Mouse (Mus musculus) frontal cortex, postnatal 10 days (tissue): ENCODE results near the gene Ubl4a.
"Not testable (repeated sequence)": the region's sequence is repeated elsewhere in the genome, so short reads cannot be mapped to it uniquely, and the experiment has no call there.

Experiments
- DNase-seq, 2 experiments: peaks; one replicate each; pipeline ENCODE4 v3.0.0; 2022; ENCODE audit warnings: low spot score in 2 of 2, mixed read lengths in 1 of 2

Ubl4a gene

GRCm38 (mm10) chrX:74372888-74373549, at the start of gene Ubl4a, which contains the start of gene Slc10a3:
Gene Ubl4a, minus strand, starts transcription at chrX:74373218.
Gene Slc10a3, minus strand, starts transcription at chrX:74373349.
- peak; percentile 74 to 79 for DNase-seq

GRCm38 (mm10) chrX:74413377-74413776, 40.4 kb upstream of the Ubl4a start:
- DNase-seq, result peak; percentile 40 to 60

GRCm38 (mm10) chrX:74408340-74408739, 35.3 kb upstream of the Ubl4a start:
- no peak for DNase-seq

GRCm38 (mm10) chrX:74400136-74400535, 27.1 kb upstream of the Ubl4a start:
- no peak for DNase-seq

GRCm38 (mm10) chrX:74392535-74393443, 19.8 kb upstream of the Ubl4a start, which contains the start of the genes Fam3a and Ikbkg:
Gene Fam3a, minus strand, starts transcription at chrX:74393272.
Gene Ikbkg, plus strand, starts transcription at chrX:74393290.
- DNase-seq, result peak; percentile 75 to 81

- no peak for DNase-seq
These were observed 15.1 kb upstream of the Ubl4a start for GRCm38 (mm10) chrX:74388153-74388552.

- DNase-seq, result no peak
These were observed 11.4 kb upstream of the Ubl4a start for GRCm38 (mm10) chrX:74384451-74384850.

GRCm38 (mm10) chrX:74368209-74368909, 4.7 kb downstream of the Ubl4a start:
- peak; percentile 21 to 51 for DNase-seq

- no peak for DNase-seq
These were observed 5.5 kb downstream of the Ubl4a start for GRCm38 (mm10) chrX:74367512-74367911.

GRCm38 (mm10) chrX:74359171-74359570, 13.8 kb downstream of the Ubl4a start:
- no peak for DNase-seq

- DNase-seq, result not testable (repeated sequence)
These were observed 15.9 kb downstream of the Ubl4a start for GRCm38 (mm10) chrX:74357069-74357468.

- peak; percentile 65 to 78 for DNase-seq
These were observed 19.6 kb downstream of the Ubl4a start, which contains the start of gene Lage3 for GRCm38 (mm10) chrX:74353467-74353770. Gene Lage3, minus strand, starts transcription at chrX:74353618.

- no peak for DNase-seq
These were observed 20.2 kb downstream of the Ubl4a start for GRCm38 (mm10) chrX:74352645-74353466.

- DNase-seq, result no peak
These were observed 42.7 kb downstream of the Ubl4a start for GRCm38 (mm10) chrX:74330166-74330930.

- peak in 1 of 2 experiments; percentile 16 for DNase-seq
These were observed 43.8 kb downstream of the Ubl4a start for GRCm38 (mm10) chrX:74329215-74329671.

- peak; percentile 36 to 59 for DNase-seq
These were observed 44.3 kb downstream of the Ubl4a start, which contains the start of gene Plxna3 for GRCm38 (mm10) chrX:74328725-74329161. Gene Plxna3, plus strand, starts transcription at chrX:74329066.
